Mouse (Mus musculus) monocyte, adult 5-6 weeks (primary cell): Measurements from ENCODE around the gene Podn. TPM values are rescaled to one million over a fixed set of nuclear protein-coding genes. Genes with fewer than 3 reads are reported as not detected.
"Not testable (repeated sequence)": the region's sequence is repeated elsewhere in the genome, so short reads cannot be mapped to it uniquely, and the experiment has no call there.

Experiments used
- ATAC-seq: fragments of 153-309, 156-312 bp; replicated peaks from 2 replicates; pipeline ENCODE4 v1.8.0; 2017; ENCODE audit warnings: mild to moderate bottlenecking; ENCODE audit not compliant: low TSS enrichment, insufficient number of reproducible peaks, severe bottlenecking, poor library complexity, low FRiP score
- total RNA-seq: library from RNA; stranded (forward); fragments of 200-1000, 200-491, 200-594 nt; gene quantifications from 3 replicates; pipeline ENCODE4 v1.2.3, GENCODE M21; 2017

Podn gene
- total RNA-seq, result 1.8 TPM in 1 of 3 replicates, not detected in the others

- no peak for ATAC-seq
Observed at GRCm38 (mm10) chr4:108096345-108096744, at the start of gene Podn. Gene Podn, minus strand, starts transcription at chr4:108096445.

- ATAC-seq, result not testable (repeated sequence)
Observed at GRCm38 (mm10) chr4:108145554-108145953, 49.3 kb upstream of the Podn start.

GRCm38 (mm10) chr4:108144880-108145279 is 48.6 kb upstream of the Podn start, which contains the start of gene Scp2:
Gene Scp2, minus strand, starts transcription at chr4:108144998.
- no peak for ATAC-seq

GRCm38 (mm10) chr4:108143778-108144177 is 47.5 kb upstream of the Podn start:
- no peak for ATAC-seq

GRCm38 (mm10) chr4:108143178-108143577 is 46.9 kb upstream of the Podn start:
- not testable (repeated sequence) for ATAC-seq

GRCm38 (mm10) chr4:108136938-108137337 is 40.7 kb upstream of the Podn start:
- ATAC-seq, result no peak

GRCm38 (mm10) chr4:108130452-108130851 is 34.2 kb upstream of the Podn start:
- ATAC-seq, result no peak

GRCm38 (mm10) chr4:108128339-108128738 is 32.1 kb upstream of the Podn start:
- ATAC-seq, result no peak

GRCm38 (mm10) chr4:108127516-108127915 is 31.3 kb upstream of the Podn start:
- no peak for ATAC-seq

GRCm38 (mm10) chr4:108126260-108126659 is 30.0 kb upstream of the Podn start:
- ATAC-seq, result no peak

GRCm38 (mm10) chr4:108124104-108124503 is 27.9 kb upstream of the Podn start:
- no peak for ATAC-seq

GRCm38 (mm10) chr4:108117924-108118876 is 22.0 kb upstream of the Podn start:
- peak; percentile 97 for ATAC-seq

- no peak for ATAC-seq
Observed at GRCm38 (mm10) chr4:108117488-108117887, 21.2 kb upstream of the Podn start.

- no peak for ATAC-seq
Observed at GRCm38 (mm10) chr4:108116466-108116865, 20.2 kb upstream of the Podn start.

GRCm38 (mm10) chr4:108110706-108111105 is 14.5 kb upstream of the Podn start:
- ATAC-seq, result no peak

- ATAC-seq, result no peak
Observed at GRCm38 (mm10) chr4:108109728-108110127, 13.5 kb upstream of the Podn start.

- no peak for ATAC-seq
Observed at GRCm38 (mm10) chr4:108092741-108093397, 3.4 kb downstream of the Podn start.

- ATAC-seq, result no peak
Observed at GRCm38 (mm10) chr4:108083993-108084392, 12.3 kb downstream of the Podn start.

- no peak for ATAC-seq
Observed at GRCm38 (mm10) chr4:108083032-108083735, 13.1 kb downstream of the Podn start.
